Mouse (Mus musculus) lung, embryonic 15.5 days (tissue): ENCODE data around the gene Phf7. TPM values are rescaled to one million over a fixed set of nuclear protein-coding genes. Genes with fewer than 3 reads are reported as not detected.

ENCODE experiments used
- ATAC-seq: fragments of 200-750 bp; cut with Nextera tagmentation; 2 replicates; pipeline ENCODE4 v1.8.0; 2017; ENCODE audit warnings: moderate number of reproducible peaks, borderline replicate concordance; ENCODE audit not compliant: low FRiP score, low TSS enrichment; ENCODE audit errors: extremely low read depth
- H3K27ac ChIP-seq: fragments of 300-500 bp; sonication (generic); 2 replicates; pipeline ENCODE4 v1.5.1; 2015; ENCODE audit warnings: moderate library complexity, mild to moderate bottlenecking, inconsistent platforms
- H3K27me3 ChIP-seq: fragments of 300-500 bp; sonication (generic); 2 replicates; pipeline ENCODE4 v1.6.1; 2015; ENCODE audit warnings: inconsistent platforms
- H3K36me3 ChIP-seq: fragments of 300-500 bp; sonication (generic); 2 replicates; pipeline ENCODE4 v1.6.1; 2015; ENCODE audit warnings: inconsistent platforms
- H3K4me1 ChIP-seq: fragments of 300-500 bp; sonication (generic); 2 replicates; pipeline ENCODE4 v1.6.1; 2015; ENCODE audit warnings: inconsistent platforms
- H3K4me2 ChIP-seq: fragments of 300-500 bp; sonication (generic); 2 replicates; pipeline ENCODE4 v1.6.1; 2015; ENCODE audit warnings: inconsistent platforms, mild to moderate bottlenecking, moderate library complexity
- H3K4me3 ChIP-seq: fragments of 300-500 bp; sonication (generic); 2 replicates; pipeline ENCODE4 v1.5.1; 2015; ENCODE audit warnings: mild to moderate bottlenecking, inconsistent platforms
- H3K9ac ChIP-seq: fragments of 300-500 bp; sonication (generic); 2 replicates; pipeline ENCODE4 v1.6.1; 2015; ENCODE audit warnings: inconsistent platforms
- H3K9me3 ChIP-seq: fragments of 300-500 bp; sonication (generic); 2 replicates; pipeline ENCODE4 v1.6.1; 2016; ENCODE audit warnings: inconsistent platforms
- WGBS: fragments of 180-500 bp; shearing (Covaris S2); methylation state at CpG from one replicate; pipeline ENCODE4 v1.1.7; 2015; 5-methylcytosine and 5-hydroxymethylcytosine counted together
- polyA plus RNA-seq: library from polyadenylated mRNA; unstranded; fragments of >200 nt; fragmentation: Nextera tagmentation; extraction: Ambion mirVana; gene quantifications from 2 replicates; pipeline ENCODE4 v1.2.1, GENCODE M21; 2015

Gene Phf7
- polyA plus RNA-seq, 1 experiment from 2014 or later: 14.8 TPM

GRCm38 (mm10) chr14:31228234-31228633 is 22.9 kb downstream of the Phf7 start:
- peaks cover 52% of the 10 kb centered on the region for H3K4me1 ChIP-seq
- no peak for ATAC-seq
- H3K27me3 ChIP-seq: no peaks in the 10 kb centered on the region
- H3K9ac ChIP-seq: no peak overlapping the region
- no peaks in the 10 kb centered on the region for H3K9me3 ChIP-seq
- H3K27ac ChIP-seq: peak overlapping the region; percentile 84; the same call in 1 of the 2 replicates
- H3K4me3 ChIP-seq: no peak overlapping the region
- no peak overlapping the region for H3K4me2 ChIP-seq
- 49% methylated on average over 6 of the region's 6 CpGs for WGBS
- no peaks in the 10 kb centered on the region for H3K36me3 ChIP-seq

- WGBS: 22% methylated on average over 4 of the region's 4 CpGs
Observed at GRCm38 (mm10) chr14:31226978-31227377, 24.1 kb downstream of the Phf7 start.

DNA sequence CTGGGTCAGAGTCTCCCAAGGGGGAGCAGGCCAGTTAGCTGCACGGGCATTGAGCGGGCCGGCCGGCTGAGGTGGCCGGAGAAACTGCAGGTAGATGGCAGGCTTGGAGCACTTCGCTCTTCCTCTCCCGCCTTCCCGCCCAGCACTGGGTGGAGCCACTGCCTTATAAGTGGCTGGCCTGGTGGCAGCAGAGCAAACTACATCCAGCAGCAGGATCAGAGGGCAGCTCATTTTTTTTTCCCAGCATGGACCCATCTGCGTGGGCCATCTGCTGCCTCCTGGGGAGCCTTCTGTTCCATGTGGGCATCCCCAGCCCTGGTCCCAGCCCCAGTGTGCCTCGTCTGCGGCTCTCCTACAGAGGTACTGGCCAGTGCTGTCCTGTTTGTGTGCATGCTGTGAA is 33.5 kb downstream of the Phf7 start, which contains the start of gene Sema3g:
Gene Sema3g, plus strand, starts transcription at position 195 of the 400 bp plus-strand sequence.
- H3K4me3 ChIP-seq: peak within 1 kb of the TSS; percentile 23
- H3K27me3 ChIP-seq: no peaks in the 10 kb centered on the region
- H3K4me2 ChIP-seq: peak within 1 kb of the TSS; percentile 43
- 9% methylated on average over 11 of the region's 11 CpGs for WGBS
- no peaks in the 10 kb centered on the region for H3K9me3 ChIP-seq
- peaks cover 22% of the 10 kb centered on the region for H3K4me1 ChIP-seq
- no peaks in the 10 kb centered on the region for H3K36me3 ChIP-seq
- H3K9ac ChIP-seq: 0 out of 2 replicates have a peak within 1 kb of the TSS, but pooled peaks have one; percentile 36
- peak; percentile 69 for ATAC-seq
- H3K27ac ChIP-seq: 0 out of 2 replicates have a peak within 1 kb of the TSS, but pooled peaks have one; percentile 26

More at GRCm38 (mm10) chr14:31226978-31227377, 24.1 kb downstream of the Phf7 start:
- ATAC-seq: peak; percentile 87
- Histone ChIP-seq H3K4me3 (no peak overlapping the region), H3K4me2 (no peak overlapping the region), H3K36me3 (no peaks in the 10 kb centered on the region), H3K27me3 (no peaks in the 10 kb centered on the region), H3K27ac (peak overlapping the region; percentile 84), H3K9ac (no peak overlapping the region), H3K4me1 (peaks cover 50% of the 10 kb centered on the region), H3K9me3 (no peaks in the 10 kb centered on the region)

DNA sequence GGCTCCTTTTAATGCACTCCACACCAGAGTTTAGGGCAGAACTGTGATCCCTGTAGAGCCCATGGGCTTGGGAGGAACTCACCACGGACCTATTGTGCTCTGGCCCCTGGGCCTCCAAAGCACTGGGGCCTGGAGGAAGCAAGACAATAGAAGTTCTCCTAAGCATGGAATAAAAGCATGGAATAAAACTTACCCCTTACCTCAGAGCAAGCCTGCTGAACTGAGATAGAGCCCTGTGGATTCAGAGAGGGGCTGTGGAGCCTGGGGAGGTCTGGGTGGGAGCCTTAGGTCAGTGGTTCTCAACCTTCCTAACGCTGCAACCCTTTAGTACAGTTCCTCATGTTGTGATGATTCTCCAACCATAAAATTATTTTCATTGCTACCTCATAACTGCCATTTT is 34.3 kb downstream of the Phf7 start, which contains the start of gene Nisch:
Gene Nisch, minus strand, starts transcription at position 101 of the 400 bp plus-strand sequence.
- Histone ChIP-seq H3K9ac (0 out of 2 replicates have a peak within 1 kb of the TSS, but pooled peaks have one; percentile 36), H3K4me2 (peak within 1 kb of the TSS; percentile 43), H3K4me3 (peak within 1 kb of the TSS; percentile 23), H3K36me3 (no peaks in the 10 kb centered on the region), H3K9me3 (no peaks in the 10 kb centered on the region), H3K27ac (peak within 1 kb of the TSS; percentile 48), H3K27me3 (no peaks in the 10 kb centered on the region), H3K4me1 (peaks cover 22% of the 10 kb centered on the region)
- no peak for ATAC-seq
- WGBS: 66% methylated on average over 2 of the region's 2 CpGs

DNA sequence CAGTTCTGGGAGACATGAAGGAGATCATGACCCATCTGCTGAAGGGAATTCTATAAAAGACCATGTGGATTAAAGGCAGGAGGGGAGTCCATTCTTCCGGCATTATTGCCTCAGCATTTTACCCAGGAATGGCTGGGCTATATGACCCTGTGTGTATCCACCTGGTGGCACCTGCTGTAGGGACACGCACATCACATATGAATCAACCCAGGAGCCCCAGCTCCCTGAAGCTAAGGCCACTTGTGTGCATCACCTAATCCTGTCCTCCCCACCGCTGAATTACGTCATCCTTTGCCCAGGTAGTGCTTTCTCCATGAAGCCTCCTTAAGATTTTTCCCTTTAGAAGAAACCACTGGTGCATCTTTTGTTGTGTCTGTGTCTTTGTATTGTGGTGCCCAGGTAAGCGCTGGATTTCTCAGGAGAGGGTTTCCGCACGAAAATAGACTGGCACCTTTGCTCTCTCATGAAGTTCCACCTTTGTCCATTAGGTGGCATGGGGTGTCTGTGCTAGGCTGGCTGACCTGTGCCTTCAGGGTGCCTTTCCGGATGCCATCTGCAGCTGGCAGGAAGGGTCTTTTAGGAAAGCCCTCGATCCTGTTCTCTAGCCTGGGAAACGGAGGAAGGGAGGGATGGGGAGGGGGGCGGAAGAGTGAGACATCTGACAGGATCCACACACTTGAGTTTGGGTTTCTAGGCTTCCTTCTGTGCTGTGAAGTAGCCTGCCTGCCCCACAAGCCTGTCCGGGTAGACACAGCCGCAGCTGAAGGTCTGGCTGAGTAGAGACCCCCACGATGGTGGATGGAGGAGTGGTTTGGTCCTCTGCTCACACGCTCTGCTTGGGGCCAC is 35.7 kb downstream of the Phf7 start:
- H3K36me3 ChIP-seq: no peaks in the 10 kb centered on the region
- H3K9ac ChIP-seq: no peak overlapping the region
- peak; percentile 44; the same call in 1 of the 2 replicates for ATAC-seq
- H3K4me2 ChIP-seq: peak overlapping the region; percentile 21; the same call in 1 of the 2 replicates
- peak overlapping the region; percentile 48 for H3K27ac ChIP-seq
- WGBS: 24% methylated on average over 15 of the region's 15 CpGs
- no peaks in the 10 kb centered on the region for H3K9me3 ChIP-seq
- H3K27me3 ChIP-seq: no peaks in the 10 kb centered on the region
- peaks cover 22% of the 10 kb centered on the region for H3K4me1 ChIP-seq
- no peak overlapping the region for H3K4me3 ChIP-seq

- H3K9ac ChIP-seq: no peak overlapping the region
- WGBS: 49% methylated on average over 3 of the region's 3 CpGs
- no peaks in the 10 kb centered on the region for H3K27me3 ChIP-seq
- no peaks in the 10 kb centered on the region for H3K9me3 ChIP-seq
- H3K4me2 ChIP-seq: no peak overlapping the region
- H3K27ac ChIP-seq: no peak overlapping the region
- H3K36me3 ChIP-seq: no peaks in the 10 kb centered on the region
- 0 out of 2 replicates have a peak, but pooled peaks have one; percentile 29 for ATAC-seq
- H3K4me3 ChIP-seq: no peak overlapping the region
- H3K4me1 ChIP-seq: peaks cover 22% of the 10 kb centered on the region
Observed at GRCm38 (mm10) chr14:31214684-31215083, 36.4 kb downstream of the Phf7 start.

DNA sequence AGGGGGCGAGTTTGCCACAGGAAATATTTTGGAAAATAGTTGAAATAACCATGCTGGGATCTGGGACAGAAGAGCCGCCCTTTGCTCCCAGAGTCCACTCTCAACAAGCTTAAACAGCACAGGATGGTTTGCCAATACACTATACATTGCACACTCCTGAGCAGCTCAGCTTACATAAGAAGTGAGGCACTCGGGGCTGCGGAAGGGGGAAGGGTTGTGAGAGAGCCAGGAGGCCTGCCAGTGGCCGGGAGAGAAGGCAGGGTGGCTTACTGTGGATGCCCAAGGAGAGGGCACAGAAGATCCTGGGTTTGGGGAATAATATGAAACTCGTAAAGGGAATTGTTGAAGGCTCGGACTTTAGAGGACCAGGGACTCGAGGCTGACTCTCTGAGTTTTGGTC is 37.2 kb downstream of the Phf7 start:
- no peak overlapping the region for H3K4me3 ChIP-seq
- WGBS: 57% methylated on average over 8 of the region's 8 CpGs
- H3K4me1 ChIP-seq: peaks cover 22% of the 10 kb centered on the region
- no peak for ATAC-seq
- no peaks in the 10 kb centered on the region for H3K9me3 ChIP-seq
- H3K27ac ChIP-seq: no peak overlapping the region; the same call in 1 of the 2 replicates
- H3K9ac ChIP-seq: no peak overlapping the region
- no peaks in the 10 kb centered on the region for H3K27me3 ChIP-seq
- no peak overlapping the region for H3K4me2 ChIP-seq
- no peaks in the 10 kb centered on the region for H3K36me3 ChIP-seq

GRCm38 (mm10) chr14:31212499-31212898 is 38.6 kb downstream of the Phf7 start:
- H3K27ac ChIP-seq: 0 out of 2 replicates have a peak overlapping the region, but pooled peaks have one; percentile 12
- ATAC-seq: no peak
- no peak overlapping the region for H3K4me3 ChIP-seq
- no peak overlapping the region for H3K9ac ChIP-seq
- H3K4me1 ChIP-seq: peaks cover 17% of the 10 kb centered on the region
- no peaks in the 10 kb centered on the region for H3K27me3 ChIP-seq
- WGBS: 65% methylated on average over 3 of the region's 3 CpGs
- H3K36me3 ChIP-seq: no peaks in the 10 kb centered on the region
- H3K4me2 ChIP-seq: no peak overlapping the region
- no peaks in the 10 kb centered on the region for H3K9me3 ChIP-seq

DNA sequence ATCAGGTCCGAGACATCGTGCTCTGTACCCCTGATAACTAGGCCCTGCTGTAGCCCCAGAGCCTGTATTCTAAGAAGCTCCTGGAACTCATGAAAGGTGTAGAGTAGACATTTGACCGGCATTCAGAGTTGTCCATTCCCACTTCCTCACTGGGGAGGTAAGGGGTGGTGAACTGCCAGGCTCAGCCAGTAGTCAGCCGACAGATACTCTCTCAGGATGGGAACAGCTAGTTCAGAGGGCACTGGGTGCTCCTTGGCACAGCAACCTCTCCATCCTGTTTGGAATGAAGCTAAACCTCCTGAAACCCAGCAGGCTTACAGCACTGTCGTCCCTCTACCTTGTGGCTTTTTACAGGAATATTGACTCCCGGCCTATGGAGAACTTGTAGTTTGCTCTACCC is 39.3 kb downstream of the Phf7 start:
- Histone ChIP-seq H3K36me3 (no peaks in the 10 kb centered on the region), H3K9ac (no peak overlapping the region), H3K9me3 (no peaks in the 10 kb centered on the region), H3K4me2 (no peak overlapping the region), H3K27ac (no peak overlapping the region), H3K27me3 (no peaks in the 10 kb centered on the region), H3K4me1 (peaks cover 18% of the 10 kb centered on the region), H3K4me3 (no peak overlapping the region)
- ATAC-seq: no peak
- 86% methylated on average over 6 of the region's 6 CpGs for WGBS

- ATAC-seq: no peak
- no peaks in the 10 kb centered on the region for H3K9me3 ChIP-seq
- H3K4me1 ChIP-seq: peaks cover 20% of the 10 kb centered on the region
- no peak overlapping the region for H3K4me2 ChIP-seq
- H3K36me3 ChIP-seq: peaks cover 5% of the 10 kb centered on the region
- no peak overlapping the region for H3K4me3 ChIP-seq
- no peak overlapping the region for H3K27ac ChIP-seq
- no peaks in the 10 kb centered on the region for H3K27me3 ChIP-seq
- H3K9ac ChIP-seq: no peak overlapping the region
- whole genome bisulfite sequencing: 65% methylated on average over 4 of the region's 4 CpGs
Observed at GRCm38 (mm10) chr14:31209133-31209557, 42.0 kb downstream of the Phf7 start.

- peaks cover 16% of the 10 kb centered on the region for H3K36me3 ChIP-seq
- ATAC-seq: no peak
- H3K27ac ChIP-seq: peak within 1 kb of the TSS; percentile 16; the same call in 1 of the 2 replicates
Observed at GRCm38 (mm10) chr14:31208084-31208483, 43.0 kb downstream of the Phf7 start, which contains the start of gene Tnnc1. Gene Tnnc1 (plus strand): TSS chr14:31208312.

More at GRCm38 (mm10) chr14:31208084-31208483, 43.0 kb downstream of the Phf7 start, which contains the start of gene Tnnc1:
- no peaks in the 10 kb centered on the region for H3K9me3 ChIP-seq
- H3K9ac ChIP-seq: peak within 1 kb of the TSS; percentile 94
- no peaks in the 10 kb centered on the region for H3K27me3 ChIP-seq
- H3K4me2 ChIP-seq: peak within 1 kb of the TSS; percentile 81
- 55% methylated on average over 2 of the region's 2 CpGs for WGBS
- H3K4me3 ChIP-seq: peak within 1 kb of the TSS; percentile 87
- H3K4me1 ChIP-seq: peaks cover 19% of the 10 kb centered on the region
